Mouse (Mus musculus) mouse embryonic stem cell (cell line): Measurements from ENCODE around the gene Eif1.

Experiments used
- in situ Hi-C, 2 experiments: fragments of 300-500 bp; cut with MboI; formaldehyde crosslinking; loops; 1 replicate in 1 of 2; 3 replicates in 1 of 2; pipeline ENCODE4 v1.14.3; 2019 to 2020; ENCODE audit warnings: low sequenced_read_pairs in 2 of 2, low pct_unique_long_range_greater_than_20kb in 1 of 2, mixed read lengths in 1 of 2; ENCODE audit not compliant: unreplicated experiment in 1 of 2

The Eif1 gene

GRCm38 (mm10) chr11:100369822-100370221 is 50.1 kb downstream of the Eif1 start:
- in situ Hi-C loops, result loop anchor here in 1 of 2 experiments (10.0 kb wide), 1 partner anchor 335 kb away; the partner anchor contains the start of gene Dhx58
